Mouse (Mus musculus) liver, embryonic 14.5 days (tissue): ENCODE measurements around the gene Arhgef38.

Experiments used
- CTCF ChIP-seq: IDR thresholded peaks from 2 replicates; pipeline ENCODE4 v1.5.1; 2016; ENCODE audit warnings: antibody characterized with exemption, low read depth, control low read depth
- EP300 ChIP-seq: IDR thresholded peaks from 2 replicates; pipeline ENCODE4 v1.6.1; 2016; ENCODE audit warnings: antibody characterized with exemption, low read depth

DNA sequence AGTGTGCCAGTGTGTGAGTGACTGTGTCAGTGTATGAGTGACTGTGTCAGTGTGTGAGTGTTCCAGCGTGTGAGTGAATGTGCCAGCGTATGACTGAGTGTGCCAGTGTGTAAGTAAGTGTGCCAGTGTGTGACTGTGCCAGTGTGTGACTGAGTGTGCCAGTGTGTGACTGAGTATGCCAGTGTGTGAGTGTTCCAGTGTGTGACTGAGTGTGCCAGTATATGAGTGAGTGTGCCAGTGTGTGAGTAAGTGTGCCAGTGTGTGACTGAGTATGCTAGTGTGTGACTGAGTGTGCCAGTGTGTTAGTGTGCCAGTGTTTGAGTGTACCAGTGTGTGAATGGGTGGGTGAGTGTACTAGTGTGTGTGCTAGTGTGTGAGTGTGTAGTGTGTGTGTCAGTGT is 24.1 kb upstream of the Arhgef38 start:
- TF ChIP-seq EP300 (no peak), CTCF (no peak)
